Mouse (Mus musculus) kidney, adult 2 months (tissue): ENCODE measurements around the gene Col1a2. TPM values are rescaled to one million over a fixed set of nuclear protein-coding genes. Genes with fewer than 3 reads are reported as not detected.

Experiments used
- DNase-seq: peaks from one replicate; pipeline ENCODE4 v3.0.0; 2021
- H3K27ac ChIP-seq: fragments of 200-500 bp; 2 replicates; pipeline ENCODE4 v1.5.1; 2012; ENCODE audit warnings: low read depth, low read length, control low read depth, inconsistent platforms; ENCODE audit not compliant: insufficient read depth
- H3K27me3 ChIP-seq: fragments of 200-500 bp; replicated peaks from 2 replicates; pipeline ENCODE4 v1.6.1; 2012; ENCODE audit warnings: mild to moderate bottlenecking, moderate library complexity, low read length, inconsistent platforms; ENCODE audit not compliant: control insufficient read depth, insufficient read depth
- H3K36me3 ChIP-seq: fragments of 200-500 bp; 2 replicates; pipeline ENCODE4 v1.6.1; 2012; ENCODE audit warnings: mild to moderate bottlenecking, moderate library complexity, low read length, inconsistent platforms; ENCODE audit not compliant: control insufficient read depth, insufficient read depth
- H3K4me1 ChIP-seq: fragments of 200-500 bp; 2 replicates; pipeline ENCODE4 v1.6.1; 2011; ENCODE audit warnings: low read length; ENCODE audit not compliant: control insufficient read depth, insufficient read depth
- H3K4me3 ChIP-seq: fragments of 200-500 bp; 2 replicates; pipeline ENCODE4 v1.5.1; 2011; ENCODE audit warnings: mild to moderate bottlenecking, low read depth, low read length, control low read depth; ENCODE audit not compliant: insufficient read depth
- CTCF ChIP-seq: fragments of 200-500 bp; conservative IDR thresholded peaks from 2 replicates; pipeline ENCODE4 v1.5.1; 2011; ENCODE audit warnings: low read depth, mild to moderate bottlenecking, control low read depth, low read length, moderate library complexity, mixed read lengths; ENCODE audit not compliant: insufficient read depth, insufficient read length
- POLR2A ChIP-seq: fragments of 200-500 bp; IDR thresholded peaks from one replicate; pipeline ENCODE4 v1.6.1; 2011; ENCODE audit warnings: low read depth, low read length, control low read depth
- WGBS: fragments of 180-500 bp; shearing (Covaris S2); methylation state at CpG from one replicate; pipeline ENCODE4 v1.1.7; 2018; 5-methylcytosine and 5-hydroxymethylcytosine counted together
- polyA plus RNA-seq: library from polyadenylated mRNA; depleted of rRNA; stranded (reverse); fragments of >200 nt; gene quantifications from 2 replicates; pipeline ENCODE4 v1.2.3, GENCODE M21; 2012

The Col1a2 gene
- polyA plus RNA-seq, 1 experiment: 67.9 TPM

- no peaks in the 10 kb centered on the region for H3K36me3 ChIP-seq
- WGBS: 38% methylated on average over 7 of the region's 7 CpGs
- no peak for DNase-seq
- peaks cover 1% of the 10 kb centered on the region; the same call in 1 of the 2 replicates for H3K27me3 ChIP-seq
- H3K4me3 ChIP-seq: no peak overlapping the region
- H3K4me1 ChIP-seq: no peaks in the 10 kb centered on the region
- TF ChIP-seq POLR2A (no peak), CTCF (no peak)
- H3K27ac ChIP-seq: no peak overlapping the region
Measured at GRCm38 (mm10) chr6:4483937-4484601, 20.5 kb upstream of the Col1a2 start.

- no peaks in the 10 kb centered on the region for H3K36me3 ChIP-seq
- WGBS: 0% methylated on average over 1 of the region's 1 CpGs
- H3K27me3 ChIP-seq: peaks cover 1% of the 10 kb centered on the region; the same call in 1 of the 2 replicates
- no peaks in the 10 kb centered on the region for H3K4me1 ChIP-seq
- H3K27ac ChIP-seq: peak overlapping the region; percentile 55
- TF ChIP-seq POLR2A (no peak), CTCF (no peak)
- DNase-seq: peak; percentile 60
- H3K4me3 ChIP-seq: no peak overlapping the region
Measured at GRCm38 (mm10) chr6:4488349-4488748, 16.3 kb upstream of the Col1a2 start.

- Histone ChIP-seq H3K27me3 (peaks cover 1% of the 10 kb centered on the region; the same call in 1 of the 2 replicates), H3K36me3 (no peaks in the 10 kb centered on the region), H3K4me3 (no peak overlapping the region), H3K4me1 (no peaks in the 10 kb centered on the region), H3K27ac (peak overlapping the region; percentile 55)
- no peak for DNase-seq
- TF ChIP-seq POLR2A: no peak
- TF ChIP-seq CTCF: no peak
- WGBS: 32% methylated on average over 1 of the region's 1 CpGs
Measured at GRCm38 (mm10) chr6:4488966-4489365, 15.6 kb upstream of the Col1a2 start.

- Histone ChIP-seq H3K36me3 (no peaks in the 10 kb centered on the region), H3K27me3 (peaks cover 1% of the 10 kb centered on the region; the same call in 1 of the 2 replicates), H3K4me3 (no peak overlapping the region), H3K4me1 (no peaks in the 10 kb centered on the region), H3K27ac (peak overlapping the region; percentile 71)
- DNase-seq: peak; percentile 78
- 32% methylated on average over 6 of the region's 6 CpGs for WGBS
- TF ChIP-seq CTCF (no peak), POLR2A (no peak)
Measured at GRCm38 (mm10) chr6:4489366-4490245, 15.0 kb upstream of the Col1a2 start.

GRCm38 (mm10) chr6:4493666-4494065, 10.9 kb upstream of the Col1a2 start:
- TF ChIP-seq POLR2A (no peak), CTCF (no peak)
- WGBS: 76% methylated on average over 2 of the region's 2 CpGs
- Histone ChIP-seq H3K4me1 (no peaks in the 10 kb centered on the region), H3K27ac (no peak overlapping the region), H3K27me3 (no peaks in the 10 kb centered on the region), H3K36me3 (no peaks in the 10 kb centered on the region), H3K4me3 (no peak overlapping the region)
- no peak for DNase-seq

GRCm38 (mm10) chr6:4496428-4496827, 8.2 kb upstream of the Col1a2 start:
- Histone ChIP-seq H3K27me3 (no peaks in the 10 kb centered on the region), H3K4me1 (no peaks in the 10 kb centered on the region), H3K4me3 (no peak overlapping the region), H3K27ac (no peak overlapping the region), H3K36me3 (no peaks in the 10 kb centered on the region)
- 71% methylated on average over 1 of the region's 1 CpGs for WGBS
- TF ChIP-seq POLR2A (no peak), CTCF (no peak)
- DNase-seq: no peak

GRCm38 (mm10) chr6:4503106-4503505, 1.5 kb upstream of the Col1a2 start:
- no peak for DNase-seq
- Histone ChIP-seq H3K4me1 (no peaks in the 10 kb centered on the region), H3K27me3 (no peaks in the 10 kb centered on the region), H3K4me3 (no peak overlapping the region), H3K36me3 (no peaks in the 10 kb centered on the region), H3K27ac (peak overlapping the region; percentile 45; the same call in 1 of the 2 replicates)
- 0% methylated on average over 1 of the region's 1 CpGs for WGBS
- TF ChIP-seq CTCF (no peak), POLR2A (no peak)
